Mouse (Mus musculus) mouse trophoblast stem cell (cell line): Measurements from ENCODE around the gene H2-Ob.
"Not testable (repeated sequence)": the region's sequence is repeated elsewhere in the genome, so short reads cannot be mapped to it uniquely, and the experiment has no call there.

ENCODE experiments used
- in situ Hi-C, 2 experiments: fragments of 300-500 bp; cut with MseI, MboI; formaldehyde crosslinking; loops; 2 replicates in 1 of 2; 3 replicates in 1 of 2; pipeline ENCODE4 v1.15.1; 2025

H2-Ob gene

DNA sequence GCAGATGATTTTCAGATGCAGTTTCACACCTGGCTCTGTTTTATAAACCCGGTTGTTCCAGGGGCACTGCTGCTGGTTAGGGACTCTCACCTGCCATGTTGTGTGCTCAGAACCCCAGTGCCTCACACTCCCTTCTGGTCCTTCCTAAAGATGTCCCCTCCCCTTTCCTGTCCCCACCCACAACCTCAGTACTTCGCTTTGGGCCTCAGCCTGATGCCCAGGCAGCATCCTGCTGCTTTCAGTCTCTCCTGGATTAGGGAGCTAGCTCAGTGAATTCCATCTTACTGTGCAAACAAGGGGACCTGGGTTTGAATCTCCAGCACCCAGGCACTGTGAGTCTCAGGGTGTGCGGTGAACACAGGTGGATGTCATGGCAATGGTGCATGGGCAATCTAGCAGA, 31.2 kb upstream of the H2-Ob start:
- in situ Hi-C loops: no loop called here

DNA sequence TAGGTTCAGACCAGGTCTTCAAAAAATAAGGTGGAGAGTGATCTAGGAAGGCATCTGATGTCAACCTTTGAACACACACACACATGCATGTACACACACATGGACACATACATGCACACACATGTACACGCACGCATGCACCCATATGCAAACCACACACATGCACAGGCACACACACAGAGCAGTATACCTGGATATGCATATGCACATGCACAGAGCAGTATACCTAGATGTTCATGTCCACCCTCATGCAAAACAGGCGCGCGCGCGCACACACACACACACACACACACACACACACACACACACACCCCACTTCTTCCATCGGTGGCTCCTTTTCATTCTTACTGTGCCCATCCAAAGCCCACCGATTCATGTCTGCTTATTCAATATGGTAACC, 30.8 kb upstream of the H2-Ob start:
- in situ Hi-C loops: no loop called here

DNA sequence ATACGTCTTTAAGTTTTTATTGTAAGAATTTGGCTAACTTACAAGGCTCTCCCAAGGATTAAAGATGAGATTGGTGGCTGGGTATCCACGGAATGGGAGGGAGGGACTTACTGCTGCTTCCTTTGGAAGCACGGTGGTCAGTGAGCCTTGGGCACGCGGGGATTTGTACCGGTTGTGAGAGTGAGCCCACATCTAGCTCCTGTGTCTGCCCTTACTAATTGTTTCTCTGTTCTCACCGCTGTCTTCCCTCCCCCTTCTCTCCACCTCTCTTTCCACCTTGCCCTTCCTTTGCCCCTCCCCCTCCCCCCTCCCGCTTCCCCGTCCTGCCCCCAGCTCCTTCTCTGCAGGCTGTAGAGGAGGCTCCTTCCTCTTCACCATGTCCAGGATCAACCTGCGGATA, 30.3 kb upstream of the H2-Ob start:
- in situ Hi-C loops: no loop called here

DNA sequence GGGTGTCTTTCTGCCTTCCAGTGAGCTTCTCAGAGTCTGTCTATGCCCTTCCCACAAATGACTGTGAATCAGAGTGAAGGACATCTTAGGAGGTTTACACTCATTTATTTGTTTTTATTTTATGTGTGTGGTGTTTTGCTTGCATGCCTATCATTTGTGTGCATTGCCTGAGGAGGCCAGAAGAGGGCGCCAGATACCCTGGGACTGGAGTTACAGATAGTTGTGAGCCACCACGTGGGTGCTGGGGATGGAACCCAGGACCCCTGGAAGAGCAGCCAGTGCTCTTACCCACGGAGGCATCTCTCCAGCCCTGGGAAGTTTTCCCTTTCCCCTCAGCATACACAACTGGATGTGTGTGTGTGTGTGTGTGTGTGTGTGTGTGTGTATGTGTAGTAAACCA, 29.0 kb upstream of the H2-Ob start:
- in situ Hi-C loops: no loop called here

DNA sequence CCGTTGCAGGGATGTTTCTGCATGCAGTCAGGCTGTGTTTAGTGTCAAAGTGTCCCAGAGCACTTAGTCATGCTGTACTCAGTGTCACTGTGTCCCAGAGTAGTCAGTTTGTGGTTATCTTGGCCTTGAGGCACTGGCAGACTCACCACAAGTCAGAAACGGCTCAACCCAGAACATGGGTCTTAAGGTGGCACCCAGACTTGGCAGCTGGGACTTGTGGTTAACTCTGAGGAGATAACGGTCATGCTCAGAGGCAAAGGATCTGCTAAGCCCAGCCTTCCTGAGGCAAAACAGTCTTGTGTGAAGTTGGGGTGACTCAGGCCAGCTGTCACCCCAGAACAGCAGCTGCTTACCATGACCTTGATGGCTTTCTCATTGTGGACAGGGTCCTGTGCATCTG, 28.1 kb upstream of the H2-Ob start:
- in situ Hi-C loops: no loop called here

DNA sequence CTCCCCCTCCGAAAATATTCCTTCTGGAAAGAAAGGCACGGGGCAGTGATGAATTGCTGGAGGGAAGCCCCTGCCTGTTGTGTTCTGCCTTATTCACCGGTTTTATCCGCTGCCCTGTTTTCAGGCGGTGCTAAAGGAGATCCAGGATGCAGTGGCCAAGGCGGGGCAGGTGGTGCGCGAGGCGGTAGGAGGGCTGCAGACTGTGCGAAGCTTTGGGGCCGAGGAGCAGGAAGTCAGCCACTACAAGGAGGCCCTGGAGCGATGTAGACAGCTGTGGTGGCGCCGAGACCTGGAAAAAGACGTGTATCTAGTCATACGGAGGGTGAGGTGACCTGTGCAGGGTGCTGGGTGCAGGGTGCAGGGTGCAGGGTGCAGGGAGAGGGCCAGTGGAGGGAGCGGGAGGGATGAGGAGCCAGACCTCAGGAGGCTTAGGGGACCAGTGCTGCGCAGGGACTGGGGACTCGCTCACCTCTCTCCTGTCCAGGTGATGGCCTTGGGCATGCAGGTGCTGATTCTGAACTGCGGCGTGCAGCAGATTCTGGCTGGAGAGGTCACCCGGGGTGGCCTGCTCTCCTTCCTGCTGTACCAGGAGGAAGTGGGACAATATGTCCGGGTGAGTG, 26.8 kb upstream of the H2-Ob start:
- in situ Hi-C loops: no loop called here

DNA sequence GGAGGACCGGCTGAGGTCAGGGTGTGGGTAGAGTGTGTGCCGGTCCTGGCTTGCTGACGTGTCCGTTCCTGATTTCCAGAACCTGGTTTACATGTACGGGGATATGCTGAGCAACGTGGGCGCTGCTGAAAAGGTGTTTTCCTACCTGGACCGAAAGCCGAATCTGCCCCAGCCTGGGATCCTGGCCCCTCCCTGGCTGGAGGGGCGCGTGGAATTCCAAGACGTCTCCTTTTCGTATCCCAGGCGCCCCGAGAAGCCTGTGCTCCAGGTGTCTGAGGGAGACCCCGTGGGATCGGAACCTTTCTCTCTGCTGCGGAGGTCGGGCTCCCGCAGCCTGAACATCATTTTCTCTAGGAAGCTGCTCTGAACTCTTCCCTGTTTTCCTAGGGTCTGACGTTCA, 24.8 kb upstream of the H2-Ob start:
- in situ Hi-C loops: no loop called here

DNA sequence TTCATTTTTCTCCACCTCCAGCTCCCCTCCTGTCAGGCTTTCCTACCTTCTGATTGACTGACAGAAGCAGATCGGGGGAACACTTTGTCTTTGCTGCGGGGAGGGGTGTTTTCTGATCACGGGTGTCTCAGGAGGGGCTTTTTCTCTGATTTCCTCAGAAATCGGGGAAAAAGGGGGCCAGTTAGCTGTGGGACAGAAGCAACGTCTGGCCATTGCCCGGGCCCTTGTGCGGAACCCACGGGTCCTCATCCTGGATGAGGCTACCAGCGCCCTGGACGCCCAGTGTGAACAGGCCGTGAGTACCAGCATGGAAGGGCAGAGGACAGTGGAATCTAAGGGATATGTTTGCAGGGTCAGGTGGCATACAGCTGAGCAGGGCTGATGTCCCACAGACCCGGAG, 23.5 kb upstream of the H2-Ob start:
- in situ Hi-C loops: no loop called here

DNA sequence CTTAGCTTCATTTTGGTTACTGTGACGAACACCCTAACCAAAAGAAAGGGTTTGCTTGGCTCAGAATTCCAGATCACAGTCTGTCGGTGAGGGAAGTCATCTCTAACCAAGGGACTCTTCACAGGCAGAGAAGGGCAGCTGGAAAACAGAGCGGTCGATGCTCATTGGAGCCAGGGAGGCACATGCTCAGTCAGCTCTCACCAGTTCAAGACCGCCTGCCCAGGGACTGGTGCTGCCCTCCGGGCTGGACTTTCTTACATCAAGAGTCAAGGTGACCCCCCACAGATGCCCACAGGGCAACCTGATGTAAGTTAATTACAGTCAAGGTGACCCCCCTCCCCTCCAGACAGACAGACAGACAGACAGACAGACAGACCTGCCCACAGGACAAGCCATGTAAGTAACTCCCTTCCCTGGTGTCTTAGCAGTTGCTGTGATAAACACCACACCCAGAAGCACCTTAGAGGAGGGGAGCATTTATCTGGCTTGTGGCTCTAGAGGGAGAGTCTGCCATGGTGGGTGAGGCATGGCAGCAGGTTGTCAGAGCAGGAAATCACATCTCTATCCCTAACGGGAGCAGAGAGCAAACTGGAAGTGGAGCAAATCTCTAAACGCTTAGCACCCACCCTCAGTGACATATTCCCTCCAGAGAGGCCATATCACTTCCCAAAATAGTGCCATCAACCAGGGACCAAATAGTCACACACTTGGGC, 21.3 kb upstream of the H2-Ob start:
- in situ Hi-C loops: no loop called here

DNA sequence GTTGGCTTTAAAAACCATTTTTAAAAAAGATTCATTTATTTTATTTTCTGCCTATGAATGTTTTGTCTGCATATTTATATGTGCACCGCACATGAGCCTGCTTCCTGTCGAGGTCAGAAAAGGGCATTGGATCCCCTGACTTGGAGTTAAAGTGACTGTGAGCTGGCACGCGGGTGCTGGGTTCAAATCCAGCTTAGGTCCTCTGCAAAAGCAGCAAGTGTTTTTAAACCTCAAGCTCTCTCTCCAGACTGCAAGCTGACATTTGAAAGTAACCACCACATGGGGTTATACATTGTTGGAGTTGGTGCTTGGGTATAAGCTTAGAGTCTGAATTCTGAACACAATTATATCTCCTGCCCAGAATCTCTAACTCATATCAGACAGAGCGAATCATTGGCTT, 20.7 kb upstream of the H2-Ob start:
- in situ Hi-C loops: no loop called here

DNA sequence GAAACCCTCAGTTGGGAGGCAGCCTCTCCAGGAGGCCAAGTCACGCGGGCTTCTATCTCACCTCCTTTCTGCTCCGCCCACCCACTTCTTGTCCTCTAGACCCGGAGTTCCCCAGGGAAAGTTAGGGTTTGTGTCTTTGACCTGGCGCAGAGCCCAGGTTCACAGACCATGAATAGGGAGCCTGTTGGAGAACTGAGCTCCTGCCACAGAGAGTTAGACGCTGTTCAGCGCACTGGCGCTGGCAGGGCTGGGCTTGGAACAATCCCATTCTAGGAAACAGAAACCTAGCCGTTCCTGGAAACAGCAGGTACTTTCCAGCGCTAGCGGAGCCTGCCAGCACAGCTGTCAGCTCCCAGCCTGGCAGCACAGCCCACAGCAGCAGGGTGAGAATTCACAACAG, 20.0 kb upstream of the H2-Ob start:
- in situ Hi-C loops: no loop called here

DNA sequence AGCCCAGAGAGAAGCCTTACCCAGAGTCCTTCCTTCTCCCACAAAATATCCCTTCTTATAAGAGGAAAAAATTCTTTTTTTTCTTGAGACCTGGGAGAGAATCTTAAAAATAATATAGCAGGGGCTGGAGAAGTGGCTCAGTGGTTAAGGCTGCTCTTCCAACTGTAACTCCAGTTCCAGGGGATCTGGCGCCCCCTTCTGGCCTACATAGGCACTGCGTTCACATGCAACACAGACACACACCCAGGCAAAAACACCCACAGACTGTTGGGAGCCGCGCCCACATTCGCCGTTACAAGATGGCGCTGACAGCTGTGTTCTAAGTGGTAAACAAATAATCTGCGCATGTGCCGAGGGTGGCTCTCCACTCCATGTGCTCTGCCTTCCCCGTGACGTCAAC, 19.6 kb upstream of the H2-Ob start:
- in situ Hi-C loops: not testable (repeated sequence)

DNA sequence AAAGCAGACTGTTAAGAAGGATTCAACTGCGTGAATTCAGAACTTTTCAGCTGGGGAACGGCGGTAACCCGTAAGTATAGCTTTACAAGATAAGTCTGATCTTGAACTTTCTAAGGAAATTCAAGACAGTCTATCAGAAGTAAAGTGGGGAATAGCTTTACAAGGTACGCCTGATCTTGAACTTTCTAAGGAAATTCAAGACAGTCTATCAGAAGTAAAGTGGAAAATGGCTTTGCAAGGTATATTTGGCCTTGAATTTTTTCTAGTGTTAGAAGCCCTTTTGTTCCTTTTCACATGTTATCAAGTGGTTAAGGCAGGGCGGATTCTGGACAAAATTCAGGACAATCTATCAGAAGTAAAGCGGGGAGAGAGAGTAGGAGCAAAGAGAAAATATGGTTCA, 18.9 kb upstream of the H2-Ob start:
- in situ Hi-C loops: not testable (repeated sequence)

DNA sequence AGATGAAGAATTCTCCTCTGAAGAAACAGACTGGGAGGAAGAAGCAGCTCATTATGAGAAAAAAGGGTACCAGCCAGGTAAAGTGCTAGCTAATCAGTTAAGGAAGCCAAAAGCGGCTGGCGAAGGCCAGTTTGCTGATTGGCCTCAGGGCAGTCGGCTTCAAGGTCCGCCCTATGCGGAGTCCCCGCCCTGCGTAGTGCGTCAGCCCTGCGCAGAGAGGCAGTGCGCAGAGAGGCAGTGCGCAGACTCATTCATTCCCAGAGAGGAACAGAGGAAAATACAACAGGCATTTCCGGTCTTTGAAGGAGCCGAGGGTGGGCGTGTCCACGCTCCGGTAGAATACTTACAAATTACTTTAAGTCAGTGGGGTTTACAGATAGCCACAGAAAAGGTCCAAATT, 18.3 kb upstream of the H2-Ob start:
- in situ Hi-C loops: not testable (repeated sequence)

DNA sequence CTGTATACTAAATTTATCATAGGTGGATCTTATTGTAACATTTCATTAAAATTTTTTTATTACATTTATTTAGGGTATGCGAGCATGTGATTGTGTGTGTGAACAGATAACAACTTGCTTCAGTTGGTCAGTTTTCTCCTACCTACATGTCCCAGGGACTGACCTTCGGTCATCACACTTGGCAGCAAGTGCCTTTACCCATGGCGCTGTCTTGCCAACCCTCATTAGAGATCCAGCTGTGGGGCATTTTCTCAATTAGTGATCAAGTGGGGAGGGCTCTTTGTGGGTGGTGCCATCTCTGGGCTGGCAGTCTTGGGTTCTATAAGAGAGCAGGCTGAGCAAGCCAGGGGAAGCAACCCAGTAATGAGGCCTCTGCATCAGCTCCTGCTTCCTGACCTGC, 13.9 kb upstream of the H2-Ob start:
- in situ Hi-C loops: no loop called here

DNA sequence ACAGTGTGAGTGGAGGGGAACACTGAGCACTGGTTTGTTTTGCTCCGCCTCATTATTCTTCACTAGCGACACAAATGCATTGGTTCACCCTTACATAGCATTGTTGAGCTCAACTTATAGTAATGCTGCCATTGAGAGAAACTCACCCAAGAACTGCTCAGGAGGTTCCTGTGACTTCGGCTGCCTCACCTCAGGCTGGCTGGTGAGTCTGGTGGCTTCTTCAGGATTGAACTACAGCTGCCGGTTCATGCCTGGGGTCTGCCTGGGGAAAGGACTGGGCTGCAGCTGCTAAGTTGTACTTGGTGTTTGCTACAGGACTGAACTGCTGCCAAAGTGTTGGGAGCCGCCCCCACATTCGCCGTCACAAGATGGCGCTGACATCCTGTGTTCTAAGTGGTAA, 13.3 kb upstream of the H2-Ob start:
- in situ Hi-C loops: no loop called here

DNA sequence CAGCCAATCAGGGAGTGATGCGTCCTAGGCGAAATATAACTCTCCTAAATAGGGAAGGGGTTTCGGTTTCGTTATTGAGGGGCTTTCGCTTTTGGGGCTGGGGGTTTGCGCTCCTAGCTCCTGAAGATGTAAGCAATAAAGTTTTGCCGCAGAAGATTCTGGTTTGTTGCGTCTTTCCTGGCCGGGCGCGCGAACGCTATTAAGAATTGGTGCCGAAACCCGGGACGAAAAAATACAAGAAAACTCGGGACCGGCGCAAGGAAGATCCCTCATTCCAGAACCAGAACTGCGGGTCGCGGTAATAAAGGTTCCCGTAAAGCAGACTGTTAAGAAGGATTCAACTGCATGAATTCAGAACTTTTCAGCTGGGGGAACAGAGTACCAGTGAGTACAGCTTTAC, 12.8 kb upstream of the H2-Ob start:
- in situ Hi-C loops: not testable (repeated sequence)

DNA sequence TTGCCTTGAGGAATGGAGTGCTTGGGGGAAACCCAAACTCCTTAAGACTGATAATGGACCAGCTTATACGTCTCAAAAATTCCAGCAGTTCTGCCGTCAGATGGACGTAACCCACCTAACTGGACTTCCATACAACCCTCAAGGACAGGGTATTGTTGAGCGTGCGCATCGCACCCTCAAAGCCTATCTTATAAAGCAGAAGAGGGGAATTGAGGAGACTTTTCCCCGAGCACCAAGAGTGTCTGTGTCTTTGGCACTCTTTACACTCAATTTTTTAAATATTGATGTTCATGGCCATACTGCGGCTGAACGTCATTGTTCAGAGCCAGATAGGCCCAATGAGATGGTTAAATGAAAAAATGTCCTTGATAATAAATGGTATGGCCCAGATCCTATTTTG, 7.7 kb upstream of the H2-Ob start:
- in situ Hi-C loops: loop anchor here in 1 of 2 experiments (10.0 kb wide), 1 partner anchor 156 kb away; no protein-coding TSS in a partner anchor

DNA sequence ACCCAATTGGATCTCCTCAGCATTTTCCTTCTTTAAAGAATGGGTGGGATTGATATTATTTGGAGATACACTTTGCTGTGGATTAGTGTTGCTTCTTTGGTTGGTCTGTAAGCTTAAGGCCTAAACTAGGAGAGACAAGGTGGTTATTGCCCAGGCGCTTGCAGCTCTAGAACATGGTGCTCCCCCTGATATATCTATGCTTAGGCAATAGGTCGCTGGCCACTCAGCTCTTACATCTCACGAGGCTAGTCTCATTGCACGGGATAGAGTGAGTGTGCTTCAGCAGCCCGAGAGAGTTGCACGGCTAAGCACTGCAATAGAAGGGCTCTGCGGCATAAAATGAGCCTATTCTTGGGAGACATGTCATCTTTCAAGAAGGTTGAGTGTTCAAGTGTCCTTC, 6.7 kb upstream of the H2-Ob start:
- in situ Hi-C loops: loop anchor here in 1 of 2 experiments (10.0 kb wide), 1 partner anchor 157 kb away; no protein-coding TSS in a partner anchor

DNA sequence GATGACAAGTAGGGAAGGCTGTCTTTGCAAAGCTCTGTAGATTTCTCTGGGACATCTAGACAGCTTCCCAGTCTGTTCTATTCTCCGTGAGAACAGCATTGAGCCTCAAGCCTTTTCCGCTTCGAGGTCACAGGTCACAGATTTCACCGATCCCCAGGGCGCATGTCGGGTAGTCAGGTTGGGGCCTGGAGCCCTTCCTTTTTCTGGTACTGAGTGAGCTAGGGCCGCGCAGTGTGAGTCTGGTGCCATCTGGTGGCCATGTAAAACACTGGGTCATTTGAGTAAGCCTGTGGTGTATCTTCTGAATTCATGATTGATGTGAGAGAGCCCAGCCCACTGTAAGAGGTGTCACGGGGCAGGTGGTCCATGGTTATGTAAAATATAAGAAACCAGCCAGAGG, 3.8 kb upstream of the H2-Ob start:
- in situ Hi-C loops: loop anchor here in 1 of 2 experiments (5.0 to 10.0 kb wide), 2 partner anchors 68 to 160 kb away; no protein-coding TSS in a partner anchor

DNA sequence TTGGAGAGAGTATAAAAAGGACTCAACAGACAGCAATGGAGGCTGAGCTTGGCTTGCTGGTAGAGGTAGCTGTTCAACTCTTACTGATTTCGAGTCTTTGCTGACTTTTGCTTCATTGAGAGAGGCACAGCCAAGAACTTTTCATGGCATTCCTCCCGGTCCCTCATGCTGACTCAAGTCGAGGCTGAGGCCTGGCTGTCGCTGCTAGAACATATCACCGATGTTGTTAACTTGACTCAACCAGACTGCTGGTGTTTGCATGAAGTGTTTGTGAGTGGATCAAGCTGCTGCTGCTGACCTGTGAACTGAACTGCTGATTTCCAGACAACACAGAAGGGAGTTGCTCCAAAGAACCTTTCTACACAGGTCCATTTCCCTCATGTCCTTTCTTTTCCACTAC, 2.0 kb upstream of the H2-Ob start:
- in situ Hi-C loops: loop anchor here in 1 of 2 experiments (5.0 to 10.0 kb wide), 2 partner anchors 69 to 162 kb away; no protein-coding TSS in a partner anchor

DNA sequence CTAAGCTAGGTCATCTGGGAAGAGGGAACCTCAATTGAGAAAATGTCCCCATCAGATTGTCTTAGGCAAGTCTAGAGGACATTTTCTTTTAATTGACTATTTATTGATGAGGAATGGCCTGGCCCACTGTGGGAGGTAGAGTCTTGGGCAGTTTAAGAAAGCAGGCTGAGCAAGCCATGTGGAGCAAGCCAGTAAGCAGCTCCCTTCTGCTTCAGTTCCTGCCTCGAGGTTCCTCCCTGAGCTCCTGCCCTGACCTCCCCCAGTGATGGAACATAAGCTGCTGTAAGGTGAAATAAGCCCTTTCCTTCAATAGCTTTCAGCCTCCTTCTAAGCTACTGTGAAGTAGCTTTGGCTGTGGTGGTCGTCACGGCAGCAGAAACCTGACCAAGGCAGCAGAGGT, 962 bp upstream of the H2-Ob start:
- in situ Hi-C loops: loop anchor here in 1 of 2 experiments (5.0 to 10.0 kb wide), 2 partner anchors 70 to 163 kb away; no protein-coding TSS in a partner anchor

DNA sequence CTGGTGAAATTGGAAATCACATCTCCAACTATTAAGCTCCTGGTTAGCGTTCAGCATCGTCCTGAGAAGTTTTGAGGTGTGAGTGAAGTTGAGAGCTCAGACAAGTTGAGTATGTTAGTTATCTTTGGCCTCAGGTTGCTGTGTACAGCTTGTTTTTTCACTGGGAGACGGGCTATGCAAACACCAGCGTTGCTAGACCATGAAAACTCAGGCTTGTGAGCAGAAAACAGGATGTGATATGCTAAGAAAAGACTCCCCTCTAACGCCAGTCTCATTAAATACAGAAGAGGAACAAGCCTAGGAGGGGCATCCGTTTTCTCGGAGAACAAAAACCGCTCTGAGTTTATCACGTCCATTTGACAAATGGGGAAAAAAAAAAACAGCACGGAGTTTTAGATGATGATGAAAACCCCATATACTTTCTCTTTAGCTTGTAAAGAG, 918 bp downstream of the H2-Ob start:
- in situ Hi-C loops: loop anchor here (5.0 to 10.0 kb wide), 3 partner anchors 67 to 165 kb away; no protein-coding TSS in a partner anchor
